Mouse (Mus musculus): ENCODE results near the gene Pwp1.
A peak's percentile ranks its signal among the peaks of the same experiment; 100 is the strongest.
"Not testable (repeated sequence)": the region's sequence is repeated elsewhere in the genome, so short reads cannot be mapped to it uniquely, and the experiment has no call there.

Gene Pwp1

DNA sequence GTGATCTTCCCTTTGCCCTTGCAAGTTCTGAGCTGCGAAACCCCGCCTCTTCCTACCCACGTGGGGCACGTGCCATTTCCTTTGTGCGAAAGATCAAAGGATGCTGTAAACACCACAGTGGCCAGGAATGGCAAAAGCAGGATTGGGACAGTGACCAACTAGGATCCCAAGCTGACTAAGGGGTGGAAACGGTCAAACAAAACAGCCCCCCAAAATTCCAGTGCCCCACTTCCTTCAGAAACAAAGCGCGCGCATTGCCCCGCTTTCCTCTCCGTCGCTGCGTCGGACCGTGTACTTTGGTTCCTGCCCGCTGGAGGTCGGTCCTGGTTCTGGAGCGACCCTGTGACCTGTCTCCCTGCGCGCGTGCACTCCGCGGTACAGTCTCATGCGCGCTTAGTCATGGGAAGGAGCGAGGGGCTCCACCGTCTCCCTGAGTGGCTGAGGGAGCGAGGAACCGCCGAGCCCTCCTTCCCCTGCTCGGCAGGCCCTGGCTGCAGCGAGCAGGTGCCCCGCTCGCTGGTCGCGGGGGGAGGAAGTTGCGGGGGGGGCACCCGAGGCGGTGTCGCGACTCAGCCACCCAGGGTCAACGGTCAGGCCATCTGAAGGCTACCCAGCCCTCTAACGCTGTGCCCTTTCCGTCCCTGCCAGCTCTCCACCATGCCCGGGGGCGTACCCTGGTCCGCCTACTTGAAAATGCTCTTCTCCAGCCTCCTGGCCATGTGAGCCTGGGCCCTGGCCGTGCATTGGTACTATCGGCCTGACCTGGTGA, at the start of gene Pwp1:
Gene Pwp1 (plus strand): TSS at position 410 of the 769 bp plus-strand sequence.
- peak; percentile 4 to 19 for DNase-seq (ENCODE audit: low spot score in 2 of 2)

DNA sequence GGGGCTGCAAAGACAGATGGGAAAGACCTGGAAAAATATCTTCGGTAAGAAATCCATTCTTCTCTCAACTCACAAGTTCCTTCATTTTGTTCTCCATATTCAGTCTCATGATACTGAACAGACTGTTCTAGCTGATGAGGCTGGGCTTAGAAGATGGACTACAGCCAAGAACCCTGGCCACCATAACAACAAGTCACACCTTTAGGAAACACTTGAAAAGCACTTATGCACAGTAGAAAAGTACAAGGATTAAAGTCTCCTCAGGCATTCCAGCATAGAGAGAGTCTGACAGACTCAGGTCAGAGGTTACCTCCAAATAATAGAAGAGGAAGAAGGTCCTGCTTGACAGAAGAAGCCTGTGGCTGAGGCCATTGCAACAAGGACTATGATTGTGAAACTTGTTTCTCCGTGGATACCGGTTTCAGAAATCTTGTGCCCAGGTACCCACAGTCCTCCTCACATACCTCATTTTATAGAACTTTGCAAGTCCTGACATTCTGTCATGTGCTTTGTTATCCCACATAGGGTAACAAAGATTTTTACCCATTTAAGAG, 7.1 kb upstream of the Pwp1 start:
- DNase-seq (ENCODE audit: low spot score in 2 of 2), result not testable (repeated sequence)

DNA sequence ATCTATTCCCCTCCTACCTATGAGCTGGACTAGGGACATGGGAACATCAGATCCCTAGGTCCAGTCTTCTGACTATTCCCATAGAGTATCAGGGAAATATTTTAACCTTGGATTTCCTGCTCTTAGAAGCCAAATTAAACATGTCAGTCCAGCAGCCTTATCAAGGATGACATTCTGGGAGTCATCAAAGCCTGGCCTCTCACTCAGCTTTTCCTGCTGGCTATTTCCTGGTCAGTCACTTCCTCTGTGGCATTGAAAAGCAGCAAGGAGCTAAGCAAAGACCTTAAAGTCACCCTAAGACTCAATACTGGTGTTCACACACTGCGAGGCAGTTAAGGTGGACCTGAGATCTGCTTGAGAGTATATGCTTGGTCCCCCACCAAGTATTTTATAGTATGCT, 5.5 kb upstream of the Pwp1 start:
- DNase-seq (ENCODE audit: low spot score in 2 of 2), result not testable (repeated sequence)

DNA sequence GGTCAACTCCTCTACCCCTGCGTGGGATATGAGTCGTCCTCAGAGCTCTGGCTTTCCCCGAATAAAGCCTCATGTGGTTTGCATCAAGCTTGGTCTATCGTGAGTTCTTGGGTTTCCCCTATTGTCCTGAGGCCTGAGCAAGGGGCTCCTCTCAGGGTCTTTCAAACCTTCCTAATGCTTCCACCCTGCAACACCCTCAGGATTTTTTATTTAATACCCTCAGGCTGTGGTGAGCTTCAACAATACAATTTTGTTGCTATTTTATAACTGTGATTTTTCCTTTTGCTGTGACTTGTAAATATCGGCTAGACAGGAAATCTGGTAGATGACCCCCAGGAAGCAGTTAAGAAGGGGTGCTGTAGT, 591 bp upstream of the Pwp1 start:
- not testable (repeated sequence) for DNase-seq (ENCODE audit: low spot score in 2 of 2)

DNA sequence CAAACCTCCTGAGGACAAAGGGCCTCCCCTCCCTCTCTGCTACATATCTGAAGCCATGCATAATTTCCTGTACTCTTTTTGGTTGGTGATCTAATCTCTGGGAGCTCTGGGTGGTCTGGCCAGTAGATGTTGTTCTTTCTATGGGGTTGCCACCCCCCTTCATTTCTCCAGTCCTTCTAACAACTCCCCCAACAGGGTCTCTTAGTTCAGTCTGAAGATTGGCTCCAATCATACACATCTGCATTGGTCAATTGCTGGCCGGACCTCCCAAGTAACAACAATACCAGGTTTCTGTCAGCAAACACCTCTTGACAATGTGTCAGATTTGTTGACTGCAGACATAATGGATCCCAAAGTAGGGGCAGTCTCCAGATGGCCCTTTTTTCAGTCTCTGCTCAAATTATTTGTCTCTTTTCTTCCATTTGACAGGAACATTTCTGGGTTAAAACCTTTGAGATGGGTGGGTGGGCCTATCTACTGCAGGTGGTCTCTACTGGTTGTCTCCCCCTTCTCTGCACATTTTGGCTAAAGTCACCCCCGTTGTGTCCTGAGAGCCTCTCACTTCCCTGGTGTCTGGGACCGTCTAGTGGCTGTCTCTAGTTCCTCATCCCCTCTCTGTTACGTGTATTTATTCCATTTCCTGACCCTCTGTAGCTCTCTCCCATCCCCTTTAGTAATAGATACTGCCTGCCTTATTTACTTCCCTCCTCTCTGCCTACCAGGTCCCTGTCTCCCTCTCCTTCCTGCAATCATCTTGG, 17.0 kb downstream of the Pwp1 start:
- no peak for DNase-seq (ENCODE audit: low spot score in 2 of 2)

DNA sequence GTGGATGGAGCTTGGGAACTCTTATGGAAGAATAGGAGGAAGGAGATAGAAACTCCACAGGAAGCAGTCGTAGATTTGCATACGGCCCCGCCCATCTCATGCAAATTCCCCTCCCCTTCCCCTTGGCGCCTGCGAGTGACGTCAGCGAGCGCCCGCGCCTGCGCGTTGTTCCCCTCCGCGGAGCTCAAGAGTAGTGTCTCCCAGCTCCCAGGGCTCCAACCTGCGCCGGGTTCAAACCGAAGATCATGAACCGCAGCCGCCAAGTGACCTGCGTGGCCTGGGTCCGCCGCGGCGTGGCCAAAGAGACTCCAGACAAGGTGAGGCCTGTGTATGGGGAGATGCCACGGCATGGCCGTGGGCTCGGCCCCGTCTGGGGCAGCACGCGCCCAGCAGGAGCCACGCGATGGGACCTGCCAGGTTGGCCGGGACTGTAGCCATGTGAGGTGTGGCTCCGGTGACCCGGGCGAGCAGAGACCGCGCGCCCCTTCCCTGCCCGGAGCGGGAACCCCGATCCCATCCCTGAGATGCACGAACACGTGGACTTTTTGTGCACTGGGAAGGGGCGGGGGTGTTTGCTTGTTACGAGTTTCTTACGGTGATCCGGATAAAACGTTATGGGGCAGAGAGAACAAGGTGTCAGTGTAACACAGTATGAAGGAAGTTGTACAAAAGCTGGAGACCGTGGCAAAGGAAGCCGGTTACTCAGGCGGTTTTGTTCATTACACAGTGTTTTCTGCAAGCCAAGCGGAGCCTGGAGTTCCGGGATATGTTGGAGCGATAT, 42.6 kb downstream of the Pwp1 start:
- DNase-seq (ENCODE audit: low spot score in 2 of 2), result peak; percentile 78 to 92

DNA sequence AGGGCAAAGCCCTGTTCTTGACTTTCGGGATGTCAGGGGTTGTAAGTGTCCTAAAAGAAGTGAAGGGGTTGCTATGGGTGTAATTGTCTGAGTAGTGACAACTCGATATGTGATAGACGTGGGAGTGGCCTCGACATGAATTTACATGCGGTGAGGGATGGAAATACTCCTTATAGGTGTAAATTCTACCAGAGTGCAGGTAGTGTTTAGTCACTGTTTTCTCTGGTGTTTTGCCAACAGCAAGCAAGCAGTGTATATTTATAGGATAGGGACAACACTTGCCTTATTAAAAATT, 43.1 kb downstream of the Pwp1 start:
- no peak for DNase-seq (ENCODE audit: low spot score in 2 of 2)

DNA sequence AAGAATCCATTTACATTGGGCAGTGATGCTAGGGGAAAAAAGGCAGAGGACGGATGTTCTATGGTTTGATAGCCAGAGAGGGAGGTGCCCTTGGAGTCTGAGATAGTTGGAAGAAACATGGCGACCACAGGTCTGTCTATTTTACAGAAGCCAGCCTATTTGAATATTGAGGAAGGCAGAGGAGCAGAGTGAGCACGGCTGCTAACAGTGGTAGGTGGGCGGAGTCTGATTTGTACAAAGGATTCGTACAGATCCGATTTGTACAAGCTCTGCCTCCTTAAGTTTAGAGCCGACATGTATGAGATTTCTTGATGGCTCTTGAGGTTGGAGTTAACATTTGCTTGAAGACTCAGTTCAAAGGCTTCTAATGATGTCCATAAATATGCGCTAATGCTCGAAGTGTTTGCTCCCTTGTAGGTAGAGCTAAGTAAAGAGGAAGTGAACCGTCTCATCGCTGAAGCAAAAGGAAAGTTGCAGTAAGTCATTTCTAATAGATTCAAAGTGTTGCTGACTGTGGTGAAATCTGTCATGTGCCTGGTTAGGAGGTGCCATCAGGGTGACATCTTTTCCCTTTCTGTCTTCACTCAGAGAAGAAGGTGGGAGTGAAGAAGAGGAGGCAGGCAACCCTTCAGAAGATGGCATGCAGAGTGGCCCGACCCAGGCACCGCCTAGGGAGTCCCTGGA, 44.7 kb downstream of the Pwp1 start:
- DNase-seq (ENCODE audit: low spot score in 2 of 2), result no peak

DNA sequence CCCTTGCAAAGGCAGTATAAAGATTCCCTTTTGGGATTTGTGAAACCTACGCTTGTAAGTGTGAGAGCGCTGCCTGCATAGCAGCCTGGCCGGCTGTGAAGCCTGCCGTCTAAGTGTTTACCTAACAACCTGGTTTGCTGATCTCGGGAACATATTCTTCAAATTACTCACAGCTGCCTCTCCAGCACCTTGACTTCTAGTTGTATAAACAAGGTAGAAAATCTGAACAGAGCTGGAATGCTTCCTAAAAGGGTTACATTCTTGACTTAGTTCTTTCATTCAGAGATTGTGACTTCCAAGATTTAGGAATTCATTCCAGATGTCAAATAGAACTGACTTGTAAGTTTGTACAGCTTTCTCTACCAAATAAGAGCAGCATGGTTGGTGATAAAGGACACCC, 46.5 kb downstream of the Pwp1 start:
- no peak for DNase-seq (ENCODE audit: low spot score in 2 of 2)

DNA sequence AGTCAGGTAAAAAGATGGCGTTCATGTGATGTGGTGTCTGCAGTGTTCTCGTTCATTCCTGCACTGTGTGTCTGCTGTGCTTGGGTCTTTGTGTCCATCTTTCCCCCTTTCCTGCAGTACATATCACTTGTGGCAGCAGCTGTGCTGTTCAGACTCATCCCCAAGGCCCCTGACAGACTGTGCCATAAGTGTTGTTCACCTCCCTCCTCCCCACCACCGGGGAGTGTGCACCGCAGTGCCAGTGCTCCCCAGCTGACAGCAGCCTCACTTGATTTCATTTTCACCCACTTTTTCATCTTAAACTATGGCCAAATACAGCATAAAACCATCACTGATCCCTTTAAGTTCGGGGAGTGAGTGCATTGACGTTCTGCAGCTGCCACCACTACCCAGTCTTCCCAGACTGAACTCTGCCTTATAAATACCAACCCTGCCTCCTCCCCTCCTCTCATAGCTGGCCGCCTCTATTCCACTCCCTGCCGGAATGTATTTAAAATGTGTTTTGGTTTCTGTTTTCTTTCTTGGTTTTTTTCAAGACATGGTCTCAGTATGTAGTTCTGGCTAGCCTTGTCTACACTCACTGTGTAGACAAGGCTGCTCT, 50.7 kb downstream of the Pwp1 start:
- DNase-seq (ENCODE audit: low spot score in 2 of 2), result no peak

DNA sequence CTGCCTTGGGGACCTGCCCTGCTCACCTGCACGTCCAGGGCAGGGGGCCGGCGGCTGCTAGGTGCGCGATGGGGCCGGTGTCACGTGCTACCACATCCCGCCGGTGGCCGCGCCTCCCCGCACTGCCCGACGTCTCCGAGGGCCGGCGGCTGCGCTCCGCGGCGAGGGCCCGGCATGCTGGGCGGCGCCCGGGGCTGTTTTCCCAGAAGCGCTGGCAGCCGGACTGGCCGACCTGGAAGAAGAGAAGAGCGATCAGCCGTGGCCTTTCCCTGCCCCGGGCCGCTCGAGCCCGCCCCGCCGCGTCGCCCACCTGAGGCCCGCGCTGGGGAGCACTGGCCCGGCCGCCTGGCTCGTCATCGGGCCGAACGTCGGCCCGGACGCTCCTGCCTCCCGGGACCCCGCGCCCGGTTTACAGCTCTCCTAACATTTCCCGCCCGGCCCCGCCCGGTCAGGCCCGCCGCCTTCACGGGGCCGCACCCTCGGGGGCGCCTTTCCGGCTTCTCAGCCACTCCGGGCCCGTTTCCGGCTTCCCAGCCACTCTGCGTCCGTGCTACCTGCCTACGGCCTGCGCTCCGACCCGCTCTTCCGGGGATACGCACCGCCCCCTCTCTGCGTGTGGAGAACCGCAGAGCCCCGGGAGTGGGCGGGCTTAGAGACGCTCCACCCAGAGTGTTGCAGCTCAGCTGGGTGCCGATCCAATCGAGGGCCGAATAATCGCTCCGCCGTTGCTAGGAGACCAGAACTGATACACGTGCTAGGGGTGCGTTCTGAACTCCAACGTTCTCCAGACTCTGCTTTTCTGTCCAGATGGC, 87.4 kb downstream of the Pwp1 start, which contains the start of gene Prdm4:
Gene Prdm4 (minus strand): TSS at position 645 of the 812 bp plus-strand sequence.
- peak; percentile 87 to 94 for DNase-seq (ENCODE audit: low spot score in 2 of 2)

DNA sequence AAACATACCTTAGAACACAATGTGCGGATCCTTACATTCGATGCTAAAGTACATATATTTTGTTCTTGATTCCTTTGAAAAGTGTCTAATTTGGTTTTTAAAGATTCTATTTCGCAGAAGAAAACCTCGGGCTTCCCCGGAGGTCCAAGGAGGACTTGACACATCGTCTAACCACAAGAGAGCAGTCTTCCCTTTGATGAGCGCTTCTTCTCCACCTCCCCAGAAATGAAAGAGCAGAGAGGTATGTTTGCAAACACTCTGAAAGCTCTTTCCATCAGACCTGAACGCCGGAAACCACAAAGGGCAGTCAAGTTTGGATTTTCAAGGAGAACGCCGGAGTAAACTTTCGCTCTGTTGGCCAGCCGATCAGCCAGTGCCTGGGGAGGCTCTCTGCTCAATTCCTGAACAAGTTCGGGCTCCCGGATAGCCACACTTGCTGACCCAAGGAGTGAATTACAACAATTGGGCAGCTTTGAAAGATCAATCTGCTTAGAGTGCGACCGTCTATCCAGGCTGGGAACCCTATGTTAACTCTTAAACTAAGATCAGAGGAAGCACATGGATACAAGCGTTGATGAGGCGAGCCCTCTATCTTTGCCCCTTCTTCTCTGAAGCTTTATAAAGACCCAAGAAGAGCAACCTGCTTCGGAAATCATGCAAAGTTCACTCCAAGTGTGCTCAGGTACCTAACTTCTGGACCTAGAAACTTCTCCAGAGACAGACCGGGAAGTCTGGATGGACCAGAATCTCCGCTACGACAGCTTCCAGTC, 98.6 kb downstream of the Pwp1 start, which contains the start of gene Ascl4:
Gene Ascl4 (plus strand): TSS at position 6 of the 770 bp plus-strand sequence.
- no peak for DNase-seq (ENCODE audit: low spot score in 2 of 2)

DNA sequence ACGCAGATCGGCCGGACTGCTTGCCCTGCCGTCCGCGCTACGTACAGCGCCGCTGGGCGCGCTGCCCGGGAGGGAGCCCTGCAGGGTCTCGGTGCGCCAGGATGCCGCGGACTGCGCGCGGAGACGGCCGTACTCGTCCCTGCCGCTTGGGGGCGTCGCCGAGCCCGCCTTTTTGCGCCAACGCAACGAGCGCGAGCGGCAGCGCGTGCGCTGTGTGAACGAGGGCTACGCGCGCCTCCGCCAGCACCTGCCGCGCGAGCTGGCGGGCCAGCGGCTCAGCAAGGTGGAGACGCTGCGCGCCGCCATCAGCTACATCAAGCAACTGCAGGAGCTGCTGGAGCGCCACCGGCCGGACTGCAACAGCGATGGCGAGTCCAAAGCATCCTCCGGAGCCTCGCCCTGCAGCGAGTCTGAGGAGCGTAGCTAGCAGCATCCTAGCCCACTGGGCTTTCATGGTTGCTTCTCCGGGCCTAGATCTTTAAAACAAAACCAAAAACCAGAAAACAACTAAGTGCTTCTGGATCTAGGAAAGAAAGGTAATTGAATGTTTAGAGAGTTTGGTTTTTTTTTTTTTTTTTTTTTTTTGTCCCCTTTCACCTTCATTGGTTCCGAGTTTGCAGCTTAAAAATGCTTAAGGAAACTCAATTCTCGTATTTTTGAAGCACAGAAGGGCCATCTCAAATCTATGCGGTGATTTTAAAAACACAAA, 99.4 kb downstream of the Pwp1 start:
- peak; percentile 54 to 60 for DNase-seq (ENCODE audit: low spot score in 2 of 2)

DNA sequence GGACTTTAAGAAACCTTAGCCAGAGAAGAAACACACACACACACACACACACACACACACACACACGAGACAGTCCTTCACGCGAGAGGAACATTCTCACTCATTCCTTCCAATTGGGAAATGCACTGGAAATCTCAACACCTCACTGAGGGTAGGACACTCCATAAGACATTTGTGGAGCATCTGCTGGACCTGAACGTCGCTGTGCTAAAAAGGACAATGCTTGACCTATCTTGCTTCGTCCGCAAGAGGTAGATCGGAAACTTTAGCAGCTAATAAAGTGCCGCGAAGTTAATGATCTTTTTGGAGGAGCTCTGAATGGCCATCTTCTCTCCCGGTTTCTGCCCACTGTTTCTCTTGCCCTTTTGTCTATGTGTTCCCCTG, 99.9 kb downstream of the Pwp1 start:
- no peak for DNase-seq (ENCODE audit: low spot score in 2 of 2)

DNA sequence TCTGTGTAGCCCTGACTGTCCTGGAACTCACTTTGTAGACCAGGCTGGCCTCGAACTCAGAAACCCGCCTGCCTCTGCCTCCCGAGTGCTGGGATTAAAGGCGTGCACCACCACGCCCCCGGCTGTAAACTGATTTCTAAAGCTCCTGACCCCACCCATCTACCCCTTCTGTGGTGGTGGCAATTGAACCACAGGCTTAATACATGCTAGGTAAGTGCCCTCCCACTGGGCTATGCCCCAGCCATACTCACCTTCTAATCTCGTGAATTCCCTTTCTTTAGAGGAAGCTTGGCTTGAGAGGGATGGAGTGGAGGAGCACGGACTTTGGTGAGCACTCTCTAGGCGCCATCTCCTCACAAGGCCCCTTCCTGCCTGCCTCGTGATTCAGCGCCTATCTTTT, 100.7 kb downstream of the Pwp1 start:
- no peak for DNase-seq (ENCODE audit: low spot score in 2 of 2)

DNA sequence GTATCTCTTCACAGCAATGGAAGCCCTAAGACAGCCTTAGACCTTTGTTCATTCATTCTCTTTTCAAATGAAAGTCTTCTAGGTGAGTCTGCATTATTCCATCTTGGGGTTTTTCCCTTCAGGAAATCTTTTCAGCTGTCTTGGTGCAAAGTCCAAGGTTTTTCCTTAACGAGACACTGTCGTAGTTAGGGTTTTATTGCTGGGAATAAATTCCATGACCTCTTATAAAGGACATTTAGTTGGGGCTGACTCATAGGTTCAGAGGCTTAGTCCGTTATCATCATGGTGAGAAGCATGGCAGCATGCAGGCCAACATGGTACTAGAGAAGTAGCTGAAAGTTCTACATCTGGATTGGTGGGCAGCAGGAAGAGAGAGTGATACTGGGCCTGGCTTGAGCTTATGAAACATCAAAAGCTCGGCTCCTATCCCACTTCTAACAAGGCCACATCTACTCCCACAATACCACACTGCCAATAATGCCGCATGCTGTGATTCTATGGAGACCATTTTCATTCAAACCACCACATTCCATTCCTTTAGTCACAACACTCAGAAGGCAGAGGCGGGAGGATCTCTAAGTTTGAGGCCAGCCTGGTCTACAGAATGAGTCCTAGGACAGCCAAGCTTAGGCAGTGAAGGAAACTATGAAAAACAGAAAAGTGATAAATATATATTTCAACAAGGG, 107.1 kb downstream of the Pwp1 start:
- no peak for DNase-seq (ENCODE audit: low spot score in 2 of 2)
